ENCODE assay signal across 7 mouse cellular contexts in the genomic region with DNA sequence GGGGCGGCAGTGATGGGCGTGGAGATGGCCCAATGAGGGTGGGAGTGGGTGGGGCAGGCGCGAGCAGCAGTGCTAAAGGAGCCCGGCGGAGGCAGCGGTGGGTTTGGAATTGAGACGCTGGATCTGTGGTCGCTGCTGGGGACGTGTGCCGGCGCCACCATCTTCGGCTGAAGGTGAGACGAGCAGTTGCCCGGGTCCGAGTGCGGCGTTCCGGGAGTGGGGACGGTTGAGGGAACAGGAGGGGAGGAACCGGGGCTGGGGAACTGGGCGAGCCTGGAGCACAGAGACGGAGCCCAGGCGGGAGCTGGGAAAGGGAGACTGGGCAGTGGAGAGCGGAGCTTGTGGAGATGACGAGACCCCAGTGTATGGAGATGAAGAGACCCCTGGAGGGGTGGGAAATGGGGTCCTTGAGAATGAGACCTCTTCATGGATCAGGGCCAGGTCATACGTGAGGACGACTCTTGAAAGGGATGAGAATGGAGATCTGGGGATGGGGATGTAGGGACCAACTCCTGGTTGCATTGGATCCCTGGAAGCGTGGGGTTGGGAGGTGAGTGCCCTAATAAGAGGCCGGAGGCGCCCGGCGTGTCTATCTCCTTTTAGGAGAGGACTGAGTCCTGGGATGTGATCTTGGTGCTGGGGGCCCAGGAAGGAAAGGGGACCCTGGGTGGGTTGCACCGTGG. TPM values are rescaled to one million over a fixed set of nuclear protein-coding genes. Genes with fewer than 3 reads are reported as not detected.
DNase-seq lines count a peak whose midpoint lies in the region; ATAC-seq and TF ChIP-seq lines count a peak whose summit lies in the region.

No protein-coding gene starts in this region.

- H3K36me3 ChIP-seq in lung, embryonic 14.5 days (ENCODE audit: insufficient read depth): 0 out of 2 replicates have a peak, but pooled peaks cover 5% of the 10 kb centered on the region
- peaks cover 10% of the 10 kb centered on the region for H3K36me3 ChIP-seq in forebrain, embryonic 10.5 days (replicated peaks)
- no peaks in the 10 kb centered on the region for H3K36me3 ChIP-seq in limb, embryonic 13.5 days
- no peaks in the 10 kb centered on the region for H3K36me3 ChIP-seq in neural tube, embryonic 15.5 days

- H3K27me3 ChIP-seq in lung, embryonic 14.5 days (ENCODE audit: insufficient read depth, low read length): no peaks in the 10 kb centered on the region
- H3K27me3 ChIP-seq in forebrain, embryonic 10.5 days (ENCODE audit: poor library complexity, severe bottlenecking): no peaks in the 10 kb centered on the region
- no peaks in the 10 kb centered on the region for H3K27me3 ChIP-seq in limb, embryonic 13.5 days
- H3K27me3 ChIP-seq in neural tube, embryonic 15.5 days (replicated peaks): no peaks in the 10 kb centered on the region

- TF ChIP-seq CTCF in lung, embryonic 14.5 days (IDR thresholded peaks at IDR 0.05; ENCODE audit: low read depth): peak; percentile 44

- H3K9ac ChIP-seq in lung, embryonic 14.5 days: peak overlapping the region; percentile 97
- peak overlapping the region; percentile 94 for H3K9ac ChIP-seq in limb, embryonic 13.5 days
- peak overlapping the region; percentile 95 for H3K9ac ChIP-seq in neural tube, embryonic 15.5 days (replicated peaks)

- DNase-seq in lung, embryonic 14.5 days: no peak
- DNase-seq in lung, postnatal 36 days: no peak
- DNase-seq in brain, adult 2 months (ENCODE audit: low read depth, low spot score): peak; percentile 43
- peak; percentile 99 for DNase-seq in forebrain, embryonic 10.5 days (ENCODE audit: extremely low spot score, low spot score)
- DNase-seq in cerebellum, postnatal 14 days: no peak

- no peak for ATAC-seq in lung, embryonic 14.5 days (ENCODE audit: insufficient read depth)
- no peak; the same call in 1 of the 2 replicates for ATAC-seq in limb, embryonic 13.5 days (ENCODE audit: low FRiP score, low read depth)
- peak; percentile 28 for ATAC-seq in neural tube, embryonic 15.5 days (ENCODE audit: low FRiP score)

- peak overlapping the region; percentile 92 for H3K4me3 ChIP-seq in lung, embryonic 14.5 days (ENCODE audit: low read depth, low read length)
- peak overlapping the region; percentile 79 for H3K4me3 ChIP-seq in forebrain, embryonic 10.5 days
- peak overlapping the region; percentile 74 for H3K4me3 ChIP-seq in limb, embryonic 13.5 days
- H3K4me3 ChIP-seq in neural tube, embryonic 15.5 days (replicated peaks): peak overlapping the region; percentile 83

- H3K27ac ChIP-seq in lung, embryonic 14.5 days (ENCODE audit: low read depth): peak overlapping the region; percentile 92
- peak overlapping the region; percentile 94 for H3K27ac ChIP-seq in forebrain, embryonic 10.5 days
- H3K27ac ChIP-seq in limb, embryonic 13.5 days: peak overlapping the region; percentile 97
- H3K27ac ChIP-seq in neural tube, embryonic 15.5 days (replicated peaks): peak overlapping the region; percentile 98

- peak overlapping the region; percentile 90 for H3K4me2 ChIP-seq in lung, embryonic 14.5 days
- peak overlapping the region; percentile 80 for H3K4me2 ChIP-seq in limb, embryonic 13.5 days (replicated peaks)
- H3K4me2 ChIP-seq in neural tube, embryonic 15.5 days: peak overlapping the region; percentile 59

- no peaks in the 10 kb centered on the region for H3K9me3 ChIP-seq in lung, embryonic 14.5 days (ENCODE audit: low read depth, low read length)
- H3K9me3 ChIP-seq in forebrain, embryonic 10.5 days: no peaks in the 10 kb centered on the region
- H3K9me3 ChIP-seq in limb, embryonic 13.5 days: no peaks in the 10 kb centered on the region
- no peaks in the 10 kb centered on the region for H3K9me3 ChIP-seq in neural tube, embryonic 15.5 days (replicated peaks)

- WGBS in lung, embryonic 14.5 days: under 1% methylated on average over 34 of the region's 34 CpGs
- WGBS in forebrain, embryonic 10.5 days: under 1% methylated on average over 34 of the region's 34 CpGs
- under 1% methylated on average over 34 of the region's 34 CpGs for WGBS in limb, embryonic 13.5 days
- under 1% methylated on average over 34 of the region's 34 CpGs for WGBS in neural tube, embryonic 15.5 days

- peaks cover 7% of the 10 kb centered on the region; the same call in 1 of the 2 replicates for H3K4me1 ChIP-seq in lung, embryonic 14.5 days (ENCODE audit: insufficient read depth)
- H3K4me1 ChIP-seq in forebrain, embryonic 10.5 days: peaks cover 40% of the 10 kb centered on the region
- peaks cover 26% of the 10 kb centered on the region for H3K4me1 ChIP-seq in limb, embryonic 13.5 days
- H3K4me1 ChIP-seq in neural tube, embryonic 15.5 days: peaks cover 26% of the 10 kb centered on the region

RNA-seq across cellular contexts. Expression of a gene that starts 0.8 kb away (rescaled TPM):
- polyA plus RNA-seq in lung, embryonic 14.5 days (2014; fragmentation: Nextera tagmentation; extraction: Ambion mirVana): 168 and 179 TPM in 2 replicates
- 161 and 167 TPM in 2 replicates for polyA plus RNA-seq in forebrain, embryonic 10.5 days (2016; fragmentation: Nextera tagmentation; extraction: Ambion mirVana)
- polyA plus RNA-seq in limb, embryonic 13.5 days (2015; fragmentation: Nextera tagmentation; extraction: Ambion mirVana): 151 and 159 TPM in 2 replicates
- polyA plus RNA-seq in neural tube, embryonic 15.5 days (2015; fragmentation: Nextera tagmentation; extraction: Ambion mirVana): 79.6 and 84.8 TPM in 2 replicates

Comparison
In these comparisons a context has a peak if more than half of its experiments do, and no peak if none do; other contexts are left out.
1. DNase-seq: peak in brain, adult 2 months (single experiment) and forebrain, embryonic 10.5 days (single experiment); none in lung, embryonic 14.5 days (single experiment), lung, postnatal 36 days (single experiment) and cerebellum, postnatal 14 days (0 of 2).
2. Peak in every context shown above with its lines, with median percentiles within 50 percentile points of each other: H3K27ac ChIP-seq, H3K4me2 ChIP-seq, H3K4me3 ChIP-seq and H3K9ac ChIP-seq.